Mouse (Mus musculus) erythroblast, embryonic 14.5 days (primary cell): Measurements from ENCODE around the gene Slc37a1.

Experiments used
- GATA1 ChIP-seq: IDR thresholded peaks from 2 replicates; pipeline ENCODE4 v1.6.1; 2012; ENCODE audit warnings: low read length, inconsistent platforms, mixed read lengths
- TAL1 ChIP-seq: IDR thresholded peaks from 3 replicates; pipeline ENCODE4 v1.6.1; 2012; ENCODE audit warnings: low read length, inconsistent platforms, mixed read lengths

DNA sequence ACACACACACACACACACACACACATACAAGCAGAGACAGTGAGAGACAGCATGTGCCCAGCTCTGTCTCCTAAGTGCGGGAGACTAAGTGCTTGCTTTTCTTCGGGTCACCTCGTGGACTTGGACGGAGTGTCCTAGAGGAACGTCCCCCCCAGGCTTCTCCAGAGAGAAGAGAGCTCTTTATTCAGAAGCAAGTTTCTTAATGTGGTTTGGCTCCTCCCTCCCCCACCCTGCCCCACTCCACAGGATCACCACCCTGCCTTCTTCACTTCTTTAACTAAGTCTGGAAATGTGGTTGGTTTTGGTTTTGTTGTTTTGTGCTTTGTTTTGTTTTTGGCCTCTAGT lies 19.2 kb downstream of the Slc37a1 start:
- TF ChIP-seq GATA1 (no peak), TAL1 (no peak)
